Mouse (Mus musculus): ENCODE data around the gene Chchd6. TPM values are rescaled to one million over a fixed set of nuclear protein-coding genes. Genes with fewer than 3 reads are reported as not detected.

Gene Chchd6
- total RNA-seq, 2 experiments from 2014 or later, result 86.4 to 86.6 TPM

- intact Hi-C loops (cut with DNase I), result loop anchor here (1.0 to 5.0 kb wide), 3 partner anchors 190 to 625 kb away; partner anchors contain the start of gene Plxna1
- DNase-seq (ENCODE audit: low spot score in 2 of 2), result peak in 1 of 2 experiments; percentile 46
These were observed 43.0 kb downstream of the Chchd6 start for GRCm38 (mm10) chr6:89552321-89553011.

- DNase-seq (ENCODE audit: low spot score in 2 of 2), result no peak
- intact Hi-C loops (cut with DNase I), result no loop called here
These were observed 46.3 kb downstream of the Chchd6 start for GRCm38 (mm10) chr6:89549157-89549556.

- intact Hi-C loops (cut with DNase I), result no loop called here
- DNase-seq (ENCODE audit: low spot score in 2 of 2), result no peak
These were observed 47.5 kb downstream of the Chchd6 start for GRCm38 (mm10) chr6:89547951-89548350.

- intact Hi-C loops (cut with DNase I), result no loop called here
- no peak for DNase-seq (ENCODE audit: low spot score in 2 of 2)
These were observed 57.2 kb downstream of the Chchd6 start for GRCm38 (mm10) chr6:89538102-89538751.

- DNase-seq (ENCODE audit: low spot score in 2 of 2), result no peak
- intact Hi-C loops (cut with DNase I), result no loop called here
These were observed 59.7 kb downstream of the Chchd6 start for GRCm38 (mm10) chr6:89535626-89536225.

GRCm38 (mm10) chr6:89524766-89525165 is 70.7 kb downstream of the Chchd6 start:
- no peak for DNase-seq (ENCODE audit: low spot score in 2 of 2)
- intact Hi-C loops (cut with DNase I), result no loop called here

GRCm38 (mm10) chr6:89510154-89510553 is 85.3 kb downstream of the Chchd6 start:
- peak in 1 of 2 experiments; percentile 23 for DNase-seq (ENCODE audit: low spot score in 2 of 2)
- intact Hi-C loops (cut with DNase I), result no loop called here

GRCm38 (mm10) chr6:89508725-89509124 is 86.7 kb downstream of the Chchd6 start:
- intact Hi-C loops (cut with DNase I), result no loop called here
- DNase-seq (ENCODE audit: low spot score in 2 of 2), result no peak

- no peak for DNase-seq (ENCODE audit: low spot score in 2 of 2)
- intact Hi-C loops (cut with DNase I), result no loop called here
These were observed 87.2 kb downstream of the Chchd6 start for GRCm38 (mm10) chr6:89508263-89508662.

- DNase-seq (ENCODE audit: low spot score in 2 of 2), result no peak
These were observed 95.5 kb downstream of the Chchd6 start for GRCm38 (mm10) chr6:89499961-89500360.

GRCm38 (mm10) chr6:89498764-89499516 is 96.5 kb downstream of the Chchd6 start:
- intact Hi-C loops (cut with DNase I), result no loop called here
- DNase-seq (ENCODE audit: low spot score in 2 of 2), result peak in 1 of 2 experiments; percentile 73

More at GRCm38 (mm10) chr6:89499961-89500360, 95.5 kb downstream of the Chchd6 start:
- intact Hi-C loops (cut with DNase I), result no loop called here

- intact Hi-C loops (cut with DNase I), result no loop called here
- no peak for DNase-seq (ENCODE audit: low spot score in 2 of 2)
These were observed 98.5 kb downstream of the Chchd6 start for GRCm38 (mm10) chr6:89496916-89497315.

GRCm38 (mm10) chr6:89492368-89492767 is 103.1 kb downstream of the Chchd6 start:
- DNase-seq (ENCODE audit: low spot score in 2 of 2), result no peak
- intact Hi-C loops (cut with DNase I), result no loop called here

- intact Hi-C loops (cut with DNase I), result no loop called here
- no peak for DNase-seq (ENCODE audit: low spot score in 2 of 2)
These were observed 105.1 kb downstream of the Chchd6 start for GRCm38 (mm10) chr6:89490369-89490768.

GRCm38 (mm10) chr6:89489533-89489932 is 105.9 kb downstream of the Chchd6 start:
- DNase-seq (ENCODE audit: low spot score in 2 of 2), result no peak
- intact Hi-C loops (cut with DNase I), result no loop called here

GRCm38 (mm10) chr6:89486055-89486454 is 109.4 kb downstream of the Chchd6 start:
- intact Hi-C loops (cut with DNase I), result no loop called here
- no peak for DNase-seq (ENCODE audit: low spot score in 2 of 2)

GRCm38 (mm10) chr6:89481192-89481591 is 114.3 kb downstream of the Chchd6 start:
- no peak for DNase-seq (ENCODE audit: low spot score in 2 of 2)
- intact Hi-C loops (cut with DNase I), result no loop called here

GRCm38 (mm10) chr6:89467908-89468307 is 127.5 kb downstream of the Chchd6 start:
- intact Hi-C loops (cut with DNase I), result loop anchor here (5.0 kb wide), 1 partner anchor 541 kb away; no protein-coding TSS in a partner anchor
- DNase-seq (ENCODE audit: low spot score in 2 of 2), result no peak

- no peak for DNase-seq (ENCODE audit: low spot score in 2 of 2)
- intact Hi-C loops (cut with DNase I), result loop anchor here (5.0 kb wide), 1 partner anchor 540 kb away; no protein-coding TSS in a partner anchor
These were observed 128.2 kb downstream of the Chchd6 start for GRCm38 (mm10) chr6:89467290-89467689.

GRCm38 (mm10) chr6:89466875-89467274 is 128.6 kb downstream of the Chchd6 start:
- intact Hi-C loops (cut with DNase I), result loop anchor here (5.0 kb wide), 1 partner anchor 540 kb away; no protein-coding TSS in a partner anchor
- DNase-seq (ENCODE audit: low spot score in 2 of 2), result peak in 1 of 2 experiments; percentile 45

Data from left cerebral cortex, postnatal 14 days (tissue).